Mouse (Mus musculus) heart, embryonic 10.5 days (tissue): ENCODE data around the gene Zfp68. TPM values are rescaled to one million over a fixed set of nuclear protein-coding genes. Genes with fewer than 3 reads are reported as not detected.
A peak's percentile ranks its signal among the peaks of the same experiment; 100 is the strongest.

Experiments
- DNase-seq: peaks from one replicate; pipeline ENCODE4 v3.0.0-alpha.2; 2017; ENCODE audit warnings: low spot score
- H3K27ac ChIP-seq: fragments of 300-500 bp; sonication (generic); 2 replicates; pipeline ENCODE4 v1.5.1; 2016; ENCODE audit warnings: mild to moderate bottlenecking
- H3K27me3 ChIP-seq: fragments of 300-500 bp; sonication (generic); 2 replicates; pipeline ENCODE4 v1.6.1; 2016; ENCODE audit warnings: mild to moderate bottlenecking; ENCODE audit not compliant: poor library complexity, insufficient read depth, severe bottlenecking
- H3K36me3 ChIP-seq: fragments of 300-500 bp; sonication (generic); 2 replicates; pipeline ENCODE4 v1.6.1; 2016; ENCODE audit warnings: mild to moderate bottlenecking, moderate library complexity
- H3K4me1 ChIP-seq: fragments of 300-500 bp; sonication (generic); 2 replicates; pipeline ENCODE4 v1.6.1; 2016; ENCODE audit warnings: mild to moderate bottlenecking
- H3K4me3 ChIP-seq: fragments of 300-500 bp; sonication (generic); 2 replicates; pipeline ENCODE4 v1.5.1; 2016; ENCODE audit warnings: mild to moderate bottlenecking, moderate library complexity
- H3K9me3 ChIP-seq: fragments of 300-500 bp; sonication (generic); 2 replicates; pipeline ENCODE4 v1.6.1; 2016; ENCODE audit warnings: mild to moderate bottlenecking, moderate library complexity
- WGBS: fragments of 180-500 bp; shearing (Covaris S2); methylation state at CpG from one replicate; pipeline ENCODE4 v1.1.7; 2016; 5-methylcytosine and 5-hydroxymethylcytosine counted together
- polyA plus RNA-seq: library from polyadenylated mRNA; unstranded; fragments of >200 nt; fragmentation: Nextera tagmentation; extraction: Ambion mirVana; gene quantifications from 2 replicates; pipeline ENCODE4 v1.2.1, GENCODE M21; 2016

The Zfp68 gene
- polyA plus RNA-seq = 38.2 and 40.9 TPM in 2 replicates

DNA sequence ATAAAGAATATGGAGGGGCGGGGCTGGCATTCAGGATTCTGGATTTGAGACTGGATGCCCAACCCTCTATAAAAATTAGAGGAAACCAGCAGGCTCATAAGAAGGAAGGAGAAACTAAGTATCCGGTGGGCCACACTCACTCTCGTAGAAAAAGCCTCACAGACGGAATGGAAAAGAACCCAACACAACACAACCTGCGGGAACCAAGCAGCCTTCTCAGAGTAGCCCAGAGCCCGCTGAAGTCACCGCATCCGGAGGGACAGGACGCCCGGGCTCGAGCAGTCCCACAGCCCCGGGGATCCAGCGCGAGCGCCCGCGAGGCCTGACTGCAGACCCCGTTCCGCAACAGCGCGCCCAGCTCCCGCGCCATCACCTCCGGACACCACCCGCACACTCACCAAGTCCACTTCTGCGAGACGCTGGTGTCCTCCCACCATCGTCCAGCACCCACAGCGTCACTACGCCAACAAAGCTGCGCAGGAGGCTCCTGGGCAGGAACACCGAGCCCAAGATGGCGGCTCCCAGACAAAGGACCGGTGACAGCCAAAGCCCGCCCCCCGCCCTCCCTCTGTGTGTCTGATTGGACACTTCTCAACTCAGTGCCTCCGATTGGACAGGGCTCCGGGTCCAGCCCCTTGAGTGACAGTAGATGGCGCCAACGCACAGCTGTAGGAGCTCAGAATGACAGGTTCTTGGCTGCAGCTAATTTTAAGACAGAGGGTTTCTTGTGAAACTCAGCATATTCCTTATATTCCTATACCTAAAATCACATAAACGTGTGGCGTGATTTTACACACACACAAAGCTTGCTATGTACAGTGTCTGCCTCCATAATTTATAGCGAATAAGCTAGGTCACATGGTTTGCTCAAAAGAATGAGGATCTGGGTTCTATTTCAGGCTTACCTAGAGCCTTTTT is at the start of gene Zfp68:
Zfp68 (minus strand) TSS at position 551 of the 918 bp plus-strand sequence.
- Histone ChIP-seq H3K4me3 (peak within 1 kb of the TSS; percentile 93), H3K27ac (peak within 1 kb of the TSS; percentile 99), H3K27me3 (no peaks in the 10 kb centered on the region), H3K36me3 (peaks cover 35% of the 10 kb centered on the region), H3K4me1 (peaks cover 9% of the 10 kb centered on the region), H3K9me3 (peaks cover 3% of the 10 kb centered on the region; the same call in 1 of the 2 replicates)
- DNase-seq = peak; percentile 99
- under 1% methylated on average over 43 of the region's 43 CpGs for WGBS

GRCm38 (mm10) chr5:138658922-138659321 is 39.4 kb upstream of the Zfp68 start:
- 17% methylated on average over 5 of the region's 5 CpGs for WGBS

DNA sequence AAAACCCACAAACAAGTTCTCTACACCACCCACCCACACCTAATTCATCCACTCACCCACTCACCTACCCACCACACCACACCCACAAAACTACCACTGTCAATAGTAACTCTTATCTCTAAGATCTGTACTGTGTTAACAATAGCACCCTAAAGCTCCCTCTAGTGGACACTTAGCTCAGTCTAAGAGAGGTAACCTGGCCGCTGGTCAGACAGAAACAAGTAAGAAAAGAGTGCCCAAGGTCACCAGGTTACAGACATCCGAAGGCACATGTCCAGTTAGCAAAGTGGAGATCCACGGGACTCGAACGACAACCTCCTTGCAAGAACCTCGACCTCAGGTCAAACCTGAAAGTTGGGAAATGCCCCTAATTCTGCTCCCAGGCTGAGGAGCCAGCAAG is 38.3 kb upstream of the Zfp68 start:
- Histone ChIP-seq H3K9me3 (no peaks in the 10 kb centered on the region), H3K4me3 (no peak overlapping the region), H3K4me1 (no peaks in the 10 kb centered on the region), H3K27me3 (no peaks in the 10 kb centered on the region), H3K36me3 (no peaks in the 10 kb centered on the region), H3K27ac (no peak overlapping the region)
- DNase-seq = no peak
- 45% methylated on average over 6 of the region's 6 CpGs for WGBS

More at GRCm38 (mm10) chr5:138658922-138659321, 39.4 kb upstream of the Zfp68 start:
- no peak overlapping the region for H3K4me3 ChIP-seq
- no peaks in the 10 kb centered on the region for H3K9me3 ChIP-seq
- no peaks in the 10 kb centered on the region for H3K36me3 ChIP-seq
- H3K4me1 ChIP-seq = no peaks in the 10 kb centered on the region
- no peaks in the 10 kb centered on the region for H3K27me3 ChIP-seq
- H3K27ac ChIP-seq = no peak overlapping the region
- peak; percentile 85 for DNase-seq

DNA sequence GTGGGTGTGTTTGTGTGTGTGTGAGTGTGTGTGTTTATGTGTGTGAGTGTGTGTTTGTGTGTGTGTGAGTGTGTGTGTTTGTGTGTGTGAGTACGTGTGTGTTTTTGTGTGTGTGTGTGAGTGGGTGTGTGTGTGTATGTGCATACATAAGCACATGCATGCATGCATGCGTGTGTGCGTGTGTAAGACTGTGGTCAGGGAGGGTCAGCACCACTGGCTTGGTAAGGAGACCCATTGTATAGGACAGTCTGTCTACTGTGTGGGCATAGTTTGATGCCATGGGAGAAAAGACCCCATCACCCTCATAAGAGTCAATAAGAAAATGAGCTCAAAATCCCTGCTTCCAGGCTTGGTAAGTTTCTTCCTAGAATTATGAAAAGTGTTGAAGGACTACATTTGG is 37.8 kb upstream of the Zfp68 start:
- 87% methylated on average over 3 of the region's 3 CpGs for WGBS
- DNase-seq = no peak
- no peak overlapping the region for H3K4me3 ChIP-seq
- H3K27me3 ChIP-seq = no peaks in the 10 kb centered on the region
- no peaks in the 10 kb centered on the region for H3K9me3 ChIP-seq
- no peaks in the 10 kb centered on the region for H3K4me1 ChIP-seq
- H3K36me3 ChIP-seq = no peaks in the 10 kb centered on the region
- no peak overlapping the region for H3K27ac ChIP-seq

DNA sequence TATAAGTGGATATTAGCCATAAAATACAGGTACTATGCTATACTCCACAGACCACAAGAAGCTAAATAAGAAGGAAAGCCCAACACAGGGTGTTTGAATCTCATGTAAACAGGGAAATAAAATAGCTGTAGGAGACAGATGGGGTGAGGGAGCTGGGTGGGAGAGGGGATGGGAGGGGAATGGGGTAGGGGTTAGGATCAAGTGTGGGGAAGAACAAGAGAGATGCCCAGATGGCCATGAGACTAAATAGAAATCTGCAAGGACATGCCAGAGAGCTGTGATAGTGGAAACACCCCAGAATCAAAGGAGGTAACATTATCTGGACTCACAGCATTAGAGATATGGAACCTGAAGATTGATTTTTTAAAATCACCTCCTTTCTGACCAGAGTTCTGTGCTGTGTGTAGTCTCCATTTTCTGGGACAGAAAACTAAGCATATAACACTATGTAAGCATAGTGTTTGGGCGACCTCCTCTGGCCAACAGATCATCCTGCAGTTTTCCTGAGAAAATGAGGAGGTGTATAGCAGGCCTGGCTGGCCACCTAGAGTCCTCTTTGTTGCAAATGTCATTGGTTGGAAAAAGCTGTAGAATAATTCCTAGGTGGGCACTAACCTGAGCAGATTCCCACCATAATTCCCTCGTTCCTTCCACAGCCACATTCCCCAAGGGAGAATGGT is 37.1 kb upstream of the Zfp68 start:
- H3K36me3 ChIP-seq = no peaks in the 10 kb centered on the region
- no peak for DNase-seq
- WGBS = 10% methylated on average over 2 of the region's 2 CpGs
- H3K9me3 ChIP-seq = no peaks in the 10 kb centered on the region
- H3K4me1 ChIP-seq = no peaks in the 10 kb centered on the region
- H3K27ac ChIP-seq = no peak overlapping the region
- H3K27me3 ChIP-seq = no peaks in the 10 kb centered on the region
- H3K4me3 ChIP-seq = no peak overlapping the region

GRCm38 (mm10) chr5:138652911-138653310 is 33.4 kb upstream of the Zfp68 start:
- Histone ChIP-seq H3K36me3 (peaks cover 22% of the 10 kb centered on the region), H3K9me3 (no peaks in the 10 kb centered on the region)

GRCm38 (mm10) chr5:138641761-138642160 is 22.2 kb upstream of the Zfp68 start:
- H3K27me3 ChIP-seq = no peaks in the 10 kb centered on the region
- no peaks in the 10 kb centered on the region for H3K4me1 ChIP-seq
- H3K9me3 ChIP-seq = no peaks in the 10 kb centered on the region
- H3K4me3 ChIP-seq = no peak overlapping the region
- H3K27ac ChIP-seq = no peak overlapping the region
- 92% methylated on average over 3 of the region's 3 CpGs for WGBS
- no peak for DNase-seq
- H3K36me3 ChIP-seq = peaks cover 71% of the 10 kb centered on the region

More at GRCm38 (mm10) chr5:138652911-138653310, 33.4 kb upstream of the Zfp68 start:
- 75% methylated on average over 1 of the region's 1 CpGs for WGBS
- H3K27ac ChIP-seq = no peak overlapping the region
- no peaks in the 10 kb centered on the region for H3K4me1 ChIP-seq
- H3K4me3 ChIP-seq = no peak overlapping the region
- H3K27me3 ChIP-seq = no peaks in the 10 kb centered on the region
- no peak for DNase-seq

DNA sequence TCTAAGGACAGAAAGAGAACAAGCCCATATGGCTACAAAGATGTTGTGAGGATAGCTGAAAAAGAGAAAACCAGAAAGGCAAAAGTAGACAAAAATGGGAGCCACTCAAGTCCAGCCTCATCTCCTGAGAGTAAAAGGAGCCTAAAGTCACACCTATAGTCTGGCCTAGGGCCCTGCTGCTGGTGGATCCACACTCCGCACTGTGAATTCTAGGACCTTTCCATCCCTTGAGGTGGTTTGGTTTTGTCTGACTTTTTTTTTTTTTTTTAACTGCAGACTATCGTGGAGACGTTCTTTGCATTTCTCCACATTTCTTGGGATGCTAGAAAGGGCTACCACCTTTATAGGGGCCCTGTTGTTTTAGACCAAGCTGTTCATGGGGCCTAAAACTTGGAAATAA is 21.5 kb upstream of the Zfp68 start:
- Histone ChIP-seq H3K27ac (no peak overlapping the region), H3K36me3 (peaks cover 67% of the 10 kb centered on the region)

GRCm38 (mm10) chr5:138636486-138636885 is 16.9 kb upstream of the Zfp68 start:
- DNase-seq = no peak
- Histone ChIP-seq H3K27ac (no peak overlapping the region), H3K4me3 (no peak overlapping the region), H3K4me1 (no peaks in the 10 kb centered on the region), H3K27me3 (no peaks in the 10 kb centered on the region), H3K36me3 (peaks cover 51% of the 10 kb centered on the region), H3K9me3 (no peaks in the 10 kb centered on the region)
- 91% methylated on average over 2 of the region's 2 CpGs for WGBS

More for the DNA sequence above, 21.5 kb upstream of the Zfp68 start:
- Histone ChIP-seq H3K27me3 (no peaks in the 10 kb centered on the region), H3K4me3 (no peak overlapping the region), H3K4me1 (no peaks in the 10 kb centered on the region), H3K9me3 (no peaks in the 10 kb centered on the region)
- no peak for DNase-seq
- WGBS = 94% methylated on average over 3 of the region's 3 CpGs

DNA sequence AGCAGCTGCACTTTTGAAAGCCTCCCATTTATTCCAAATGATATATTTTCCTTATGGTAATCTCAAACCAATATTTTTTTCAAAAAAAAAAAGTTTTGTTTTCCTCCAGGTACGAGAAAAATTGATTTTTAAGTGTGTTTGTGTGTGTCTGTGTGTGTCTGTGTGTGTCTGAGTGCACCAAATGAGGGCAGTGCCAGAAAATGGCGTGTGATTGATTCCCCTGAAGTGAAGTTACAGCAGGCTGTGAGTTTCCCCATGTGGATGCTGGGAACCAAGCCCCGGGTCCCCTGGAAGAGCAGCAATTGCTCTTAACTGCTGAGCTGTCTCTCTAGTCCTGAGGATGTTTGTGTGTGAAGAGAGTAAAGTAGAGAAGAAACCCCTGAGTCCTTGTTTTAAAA is 3.9 kb upstream of the Zfp68 start:
- H3K27me3 ChIP-seq = no peaks in the 10 kb centered on the region
- no peaks in the 10 kb centered on the region for H3K36me3 ChIP-seq
- H3K9me3 ChIP-seq = no peaks in the 10 kb centered on the region
- no peak for DNase-seq
- H3K4me1 ChIP-seq = peaks cover 11% of the 10 kb centered on the region
- peak overlapping the region; percentile 78 for H3K4me3 ChIP-seq
- peak overlapping the region; percentile 93 for H3K27ac ChIP-seq
- WGBS = 21% methylated on average over 3 of the region's 3 CpGs

GRCm38 (mm10) chr5:138622645-138623477 is 3.3 kb upstream of the Zfp68 start, which contains the start of gene A430033K04Rik:
Gene A430033K04Rik (plus strand): TSS chr5:138622859.
- peaks cover 11% of the 10 kb centered on the region for H3K4me1 ChIP-seq
- H3K9me3 ChIP-seq = no peaks in the 10 kb centered on the region
- no peaks in the 10 kb centered on the region for H3K27me3 ChIP-seq
- H3K36me3 ChIP-seq = peaks cover 2% of the 10 kb centered on the region; the same call in 1 of the 2 replicates
- peak within 1 kb of the TSS; percentile 78 for H3K4me3 ChIP-seq
- H3K27ac ChIP-seq = peak within 1 kb of the TSS; percentile 93
- under 1% methylated on average over 30 of the region's 30 CpGs for WGBS
- DNase-seq = peak; percentile 98

DNA sequence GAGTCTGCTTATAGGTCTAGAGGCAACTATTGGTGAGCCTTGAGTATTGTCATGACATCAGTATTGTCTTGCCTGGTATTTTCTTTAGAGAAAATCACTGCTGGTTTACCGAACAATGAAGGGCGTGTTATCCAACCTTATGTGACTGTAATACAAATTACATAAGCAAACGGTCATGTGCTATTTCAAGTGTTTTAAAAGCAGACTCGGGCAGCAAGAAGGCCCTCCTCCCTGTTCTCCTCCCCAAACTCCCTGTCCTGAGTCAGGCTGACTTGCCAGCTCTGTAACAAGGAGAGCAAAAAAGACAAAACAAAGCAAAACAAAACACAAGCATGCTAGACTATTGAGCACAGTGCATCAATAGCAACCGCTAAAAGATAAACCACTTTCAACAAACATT is 1.3 kb upstream of the Zfp68 start:
- WGBS = 85% methylated on average over 5 of the region's 5 CpGs
- Histone ChIP-seq H3K27ac (no peak overlapping the region), H3K36me3 (peaks cover 21% of the 10 kb centered on the region), H3K27me3 (no peaks in the 10 kb centered on the region), H3K4me1 (peaks cover 11% of the 10 kb centered on the region), H3K4me3 (no peak overlapping the region), H3K9me3 (peaks cover 3% of the 10 kb centered on the region; the same call in 1 of the 2 replicates)
- no peak for DNase-seq
